Mouse (Mus musculus) bone marrow macrophage, adult 2 months (primary cell): Measurements from ENCODE around the gene Cd3eap. TPM values are rescaled to one million over a fixed set of nuclear protein-coding genes. Genes with fewer than 3 reads are reported as not detected.

Source experiments
- H3K27ac ChIP-seq: 2 replicates; pipeline ENCODE4 v1.5.1; 2012; ENCODE audit warnings: low read depth, low read length; ENCODE audit not compliant: insufficient read depth
- H3K4me1 ChIP-seq: 2 replicates; pipeline ENCODE4 v1.6.1; 2012; ENCODE audit warnings: low read length; ENCODE audit not compliant: control insufficient read depth, insufficient read depth
- H3K4me3 ChIP-seq: 2 replicates; pipeline ENCODE4 v1.5.1; 2012; ENCODE audit warnings: mild to moderate bottlenecking, low read length, moderate library complexity; ENCODE audit not compliant: insufficient read depth
- CTCF ChIP-seq: IDR thresholded peaks from 2 replicates; pipeline ENCODE4 v1.5.1; 2012; ENCODE audit warnings: low read depth, mild to moderate bottlenecking, low read length, moderate library complexity
- POLR2A ChIP-seq: IDR thresholded peaks from 2 replicates; pipeline ENCODE4 v1.6.1; 2012; ENCODE audit warnings: mild to moderate bottlenecking, low read depth, low read length, borderline replicate concordance
- polyA plus RNA-seq: library from polyadenylated mRNA; stranded (reverse); fragments of >200 nt; gene quantifications from 2 replicates; pipeline ENCODE4 v1.2.4, GENCODE M21; 2012; ENCODE audit not compliant: missing spikeins, insufficient read depth, insufficient read length

Gene Cd3eap
- polyA plus RNA-seq, 1 experiment: 7.8 TPM

GRCm38 (mm10) chr7:19363881-19364280, 4.6 kb upstream of the Cd3eap start:
- Histone ChIP-seq H3K4me3 (no peak overlapping the region), H3K4me1 (no peaks in the 10 kb centered on the region), H3K27ac (no peak overlapping the region)
- TF ChIP-seq CTCF (peak; percentile 67), POLR2A (no peak)

DNA sequence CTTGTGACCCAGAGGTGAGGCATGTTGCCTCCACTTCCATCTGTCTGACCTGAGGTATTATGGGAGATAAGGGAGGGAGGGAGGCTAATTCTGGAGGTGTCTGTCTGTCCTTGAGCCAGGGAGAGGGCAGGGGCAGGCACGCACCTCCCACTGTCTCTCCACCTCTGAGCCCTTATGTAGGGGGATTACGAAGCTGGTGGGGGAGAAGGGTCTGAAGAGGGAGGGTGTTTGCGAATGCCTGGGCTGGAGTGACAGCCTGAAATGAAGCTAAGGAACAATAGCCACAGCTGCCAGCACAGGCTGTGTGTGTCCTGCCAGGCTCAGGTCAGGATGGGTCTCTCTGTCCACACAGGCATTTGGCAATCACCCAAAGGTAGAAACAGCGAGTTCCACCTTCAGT, 3.0 kb upstream of the Cd3eap start:
- H3K4me1 ChIP-seq: peaks cover 9% of the 10 kb centered on the region

DNA sequence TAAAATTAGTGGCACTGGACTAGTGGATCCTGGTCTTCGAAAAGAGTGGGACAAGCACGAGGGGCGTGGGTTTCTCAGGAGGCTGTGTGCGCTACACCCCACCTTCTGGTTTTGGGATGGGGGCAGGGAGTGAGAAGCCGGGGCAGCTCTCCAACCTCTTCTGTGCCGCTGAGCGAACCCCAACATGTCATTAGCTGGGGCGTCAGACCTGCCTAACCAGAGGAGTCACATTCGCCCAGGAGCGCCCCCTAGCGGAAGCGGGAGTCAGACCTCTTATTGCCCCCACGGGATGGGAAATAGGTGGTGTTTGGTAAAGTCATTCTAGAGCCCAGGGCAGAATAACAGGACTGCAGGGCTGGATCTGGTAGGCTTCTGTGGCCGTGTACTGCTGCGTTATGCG, 2.4 kb upstream of the Cd3eap start:
- Histone ChIP-seq H3K27ac (no peak overlapping the region), H3K4me3 (peak overlapping the region; percentile 75), H3K4me1 (peaks cover 14% of the 10 kb centered on the region)
- TF ChIP-seq CTCF (peak; percentile 96), POLR2A (no peak)

More for the DNA sequence above, 3.0 kb upstream of the Cd3eap start:
- H3K4me3 ChIP-seq: no peak overlapping the region
- H3K27ac ChIP-seq: no peak overlapping the region
- TF ChIP-seq CTCF (no peak), POLR2A (no peak)

DNA sequence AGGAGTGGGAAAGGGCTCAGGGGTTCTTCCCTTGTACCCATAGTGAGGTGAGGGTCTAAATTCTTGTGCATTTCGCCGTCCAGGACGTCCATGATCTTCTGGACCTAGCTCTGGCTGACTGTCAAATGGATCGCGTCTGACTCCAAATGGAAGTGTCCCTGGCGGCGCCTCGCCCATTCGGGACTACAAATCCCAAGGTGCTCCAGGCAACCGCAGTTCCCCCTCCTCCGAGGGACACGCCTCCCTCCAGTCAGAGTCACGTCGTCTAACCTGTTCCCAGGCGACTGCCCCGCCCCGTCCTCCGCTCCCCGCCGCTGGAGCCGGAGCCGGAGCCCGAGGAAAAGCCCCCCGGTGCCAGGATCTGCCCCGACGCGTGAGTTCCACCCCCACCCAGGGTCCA, 1.7 kb upstream of the Cd3eap start:
- H3K4me3 ChIP-seq: peak overlapping the region; percentile 75
- no peak overlapping the region for H3K27ac ChIP-seq
- TF ChIP-seq POLR2A: no peak
- no peak for TF ChIP-seq CTCF
- H3K4me1 ChIP-seq: peaks cover 19% of the 10 kb centered on the region

GRCm38 (mm10) chr7:19359892-19360641, 784 bp upstream of the Cd3eap start:
- TF ChIP-seq CTCF: no peak
- no peak for TF ChIP-seq POLR2A
- Histone ChIP-seq H3K4me1 (peaks cover 19% of the 10 kb centered on the region), H3K27ac (peak overlapping the region; percentile 72; the same call in 1 of the 2 replicates), H3K4me3 (peak overlapping the region; percentile 75)

DNA sequence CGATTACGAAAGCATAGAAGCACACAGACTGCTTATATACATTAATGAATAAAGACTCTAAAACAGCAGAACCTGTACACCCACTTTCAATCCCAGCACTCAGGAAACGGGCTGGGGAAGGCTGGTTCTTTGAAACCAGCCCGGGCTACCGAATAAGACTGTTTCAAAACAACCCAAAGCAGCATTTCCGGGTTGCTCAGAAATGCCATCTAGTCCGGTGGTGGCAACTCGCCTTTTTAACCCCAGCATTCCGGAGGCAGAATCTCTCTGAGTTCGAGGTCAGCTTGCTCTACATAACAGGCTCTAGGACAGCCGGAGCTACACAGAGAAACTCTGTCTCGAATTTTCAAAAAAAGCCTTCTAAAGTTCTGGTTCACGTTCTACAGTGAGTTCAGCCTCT, 649 bp downstream of the Cd3eap start:
- TF ChIP-seq CTCF (no peak), POLR2A (no peak)
- peak overlapping the region; percentile 75 for H3K4me3 ChIP-seq
- peak overlapping the region; percentile 14; the same call in 1 of the 2 replicates for H3K27ac ChIP-seq
- peaks cover 19% of the 10 kb centered on the region for H3K4me1 ChIP-seq

DNA sequence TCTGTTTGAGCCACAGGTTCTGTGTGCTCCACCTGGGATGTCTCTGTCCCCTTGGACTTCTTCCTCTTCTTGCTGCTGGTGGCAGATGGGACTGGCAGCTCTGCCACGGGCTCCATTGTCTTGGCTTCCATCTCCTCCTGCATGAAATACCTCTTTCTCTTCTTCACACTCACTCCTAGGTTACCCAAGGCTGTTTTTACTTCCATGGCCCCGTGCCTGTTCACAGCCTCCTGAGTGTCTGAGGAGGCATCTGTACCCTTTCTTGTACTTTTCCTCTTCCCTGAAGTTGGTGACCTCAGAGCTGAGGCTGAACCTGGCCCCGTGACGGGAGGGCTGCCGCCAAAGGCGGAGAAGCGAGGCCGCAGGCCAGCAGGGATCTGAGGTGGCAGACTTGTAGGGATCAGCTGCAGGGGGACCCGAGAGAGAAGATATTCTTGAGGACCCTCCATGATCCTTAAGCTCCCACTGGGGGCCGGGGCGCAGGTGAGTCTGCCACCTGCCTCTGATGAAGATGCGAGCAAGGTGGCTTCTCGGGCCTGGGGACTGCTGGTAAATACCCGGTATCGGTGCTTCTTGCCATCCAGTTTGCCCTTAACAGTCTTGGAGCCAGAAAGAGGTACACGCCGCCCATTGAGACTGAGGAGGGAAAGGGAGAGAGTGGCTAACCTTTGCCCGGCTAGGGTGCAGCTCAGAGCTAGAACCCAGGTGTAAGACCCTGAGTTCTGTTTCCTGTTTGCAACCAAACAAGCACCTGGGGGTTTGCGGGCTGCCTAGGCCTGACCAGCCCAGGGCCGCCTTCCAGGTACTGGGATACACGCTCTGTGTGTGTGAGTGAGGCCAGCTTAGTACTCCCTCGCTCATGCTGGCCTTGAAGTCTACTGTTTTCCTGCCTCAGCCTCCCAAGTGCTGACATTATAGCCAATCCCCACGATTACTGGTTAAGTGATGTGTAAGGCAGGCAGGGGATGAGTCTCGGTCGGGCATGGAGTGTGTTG, 1.6 kb downstream of the Cd3eap start:
- peak overlapping the region; percentile 75 for H3K4me3 ChIP-seq
- no peak overlapping the region for H3K27ac ChIP-seq
- peaks cover 19% of the 10 kb centered on the region for H3K4me1 ChIP-seq
- TF ChIP-seq CTCF (no peak), POLR2A (no peak)

DNA sequence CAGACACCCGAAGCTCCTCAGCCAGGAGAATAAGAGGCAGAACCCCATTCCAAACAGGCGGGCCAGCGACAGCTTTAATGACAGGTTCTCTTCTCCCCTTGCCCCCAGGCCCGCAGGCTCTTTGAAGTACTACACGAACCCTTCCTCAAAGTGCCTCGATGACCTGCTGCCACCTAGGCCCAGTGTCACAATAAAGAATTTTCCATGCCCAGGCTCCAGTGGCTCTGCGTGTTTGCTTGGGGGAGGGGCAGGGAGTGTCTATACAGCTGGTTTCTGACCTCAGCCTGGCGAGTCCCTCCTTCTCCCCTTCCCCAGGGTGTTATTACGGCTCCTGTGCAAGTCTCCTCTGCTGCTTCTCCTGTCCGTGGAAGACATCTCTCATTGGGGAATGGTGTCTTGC, 3.0 kb downstream of the Cd3eap start:
- TF ChIP-seq CTCF (no peak), POLR2A (no peak)
- H3K4me1 ChIP-seq: peaks cover 19% of the 10 kb centered on the region
- H3K27ac ChIP-seq: no peak overlapping the region
- H3K4me3 ChIP-seq: no peak overlapping the region

DNA sequence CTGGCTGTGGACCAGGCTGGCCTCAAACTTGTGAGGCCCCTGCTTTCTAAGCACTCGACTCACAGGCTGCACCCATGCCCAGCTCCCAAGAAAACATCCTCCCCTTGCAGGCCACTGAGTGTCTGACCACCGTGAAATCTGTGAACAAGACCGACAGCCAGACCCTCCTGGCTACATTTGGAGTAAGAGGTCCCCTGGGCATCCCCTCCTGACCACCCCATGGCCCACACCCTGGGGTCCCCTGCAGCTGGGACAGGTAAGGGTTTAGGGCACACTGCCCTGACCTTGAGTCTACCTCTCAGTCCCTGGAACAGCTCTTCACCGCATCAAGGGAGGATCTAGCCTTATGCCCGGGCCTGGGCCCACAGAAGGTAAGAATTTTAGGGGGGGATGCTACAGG, 4.3 kb downstream of the Cd3eap start:
- H3K4me3 ChIP-seq: no peak overlapping the region
- H3K27ac ChIP-seq: no peak overlapping the region
- TF ChIP-seq CTCF (no peak), POLR2A (no peak)
- peaks cover 19% of the 10 kb centered on the region for H3K4me1 ChIP-seq

DNA sequence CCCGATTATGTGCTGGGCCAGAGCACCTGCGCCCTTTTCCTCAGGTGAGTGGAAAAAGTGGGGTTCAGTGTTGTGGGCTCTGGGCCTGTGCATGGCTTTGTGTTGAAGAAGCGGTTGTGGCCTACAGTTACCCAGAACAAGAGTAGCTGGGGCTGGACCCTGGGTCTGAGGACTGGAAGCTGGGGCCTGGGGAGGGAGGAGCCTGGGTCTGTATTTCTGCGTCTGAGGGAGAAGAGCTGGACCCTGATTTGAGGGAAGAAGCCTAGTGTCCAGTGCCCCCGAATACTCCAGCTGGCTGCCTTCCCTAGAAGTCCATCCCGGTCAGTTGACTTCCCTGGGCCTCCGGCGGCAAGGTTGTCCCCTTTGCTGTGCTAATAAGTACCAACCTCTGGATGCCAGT, 9.1 kb downstream of the Cd3eap start:
- Histone ChIP-seq H3K4me3 (no peak overlapping the region), H3K27ac (no peak overlapping the region), H3K4me1 (peaks cover 6% of the 10 kb centered on the region; the same call in 1 of the 2 replicates)
- TF ChIP-seq CTCF (no peak), POLR2A (no peak)
